Mouse (Mus musculus) megakaryocyte, embryonic 14.5 days (primary cell): ENCODE results near the gene Mgll. TPM values are rescaled to one million over a fixed set of nuclear protein-coding genes. Genes with fewer than 3 reads are reported as not detected.

Experiments
- H3K27me3 ChIP-seq: replicated peaks from 2 replicates; pipeline ENCODE3; 2012; ENCODE audit warnings: inconsistent platforms
- H3K36me3 ChIP-seq: replicated peaks from 2 replicates; pipeline ENCODE3; 2012; ENCODE audit warnings: low read length, inconsistent platforms, mixed read lengths
- H3K4me1 ChIP-seq: 2 replicates; pipeline ENCODE4 v1.6.1; 2012; ENCODE audit warnings: inconsistent platforms
- H3K4me3 ChIP-seq: replicated peaks from 2 replicates; pipeline ENCODE3; 2012; ENCODE audit warnings: moderate library complexity, mild to moderate bottlenecking, inconsistent platforms
- H3K9me3 ChIP-seq: 2 replicates; pipeline ENCODE4 v1.6.1; 2012; ENCODE audit warnings: inconsistent platforms
- FLI1 ChIP-seq: IDR thresholded peaks from 2 replicates; pipeline ENCODE4 v1.6.1; 2012; ENCODE audit warnings: low read length, inconsistent platforms, mixed read lengths
- GATA1 ChIP-seq: IDR thresholded peaks from 3 replicates; pipeline ENCODE4 v1.6.1; 2012; ENCODE audit warnings: mixed read lengths, low read length, inconsistent platforms, borderline replicate concordance
- polyA plus RNA-seq: library from polyadenylated mRNA; stranded (reverse); fragments of >175 nt; gene quantifications from 2 replicates; pipeline ENCODE4 v1.2.3, GENCODE M21; 2012; ENCODE audit warnings: low replicate concordance; ENCODE audit not compliant: insufficient read depth

Mgll gene
- polyA plus RNA-seq, result 3.9 and 6.7 TPM in 2 replicates

- Histone ChIP-seq H3K36me3 (no peaks in the 10 kb centered on the region), H3K4me3 (peak within 1 kb of the TSS; percentile 94), H3K4me1 (peaks cover 36% of the 10 kb centered on the region), H3K9me3 (no peaks in the 10 kb centered on the region), H3K27me3 (peaks cover 82% of the 10 kb centered on the region)
- TF ChIP-seq FLI1, result no peak
- no peak for TF ChIP-seq GATA1
Observed at GRCm38 (mm10) chr6:88724313-88725195, at the start of gene Mgll. TSS of gene Mgll (plus strand) at chr6:88724412.

DNA sequence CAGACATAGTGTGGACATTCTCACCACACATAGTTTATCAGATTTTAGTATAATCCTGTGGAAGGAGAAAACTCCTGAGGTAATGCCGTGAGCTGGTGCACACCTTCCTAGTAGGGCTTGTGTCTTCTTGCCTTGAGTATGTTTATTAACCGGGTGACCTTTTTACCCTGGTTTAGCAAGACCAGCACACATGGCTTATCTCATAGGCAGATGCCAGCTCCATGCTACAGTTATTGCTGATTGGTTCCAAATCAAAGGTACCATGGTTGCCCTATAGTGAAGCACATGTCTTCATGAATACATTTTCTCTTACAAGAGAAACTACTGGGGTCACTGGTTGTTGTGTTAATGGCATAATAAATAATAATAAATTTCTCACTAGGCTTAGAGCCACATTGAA is 48.4 kb upstream of the Mgll start:
- Histone ChIP-seq H3K27me3 (peaks cover 12% of the 10 kb centered on the region), H3K4me1 (no peaks in the 10 kb centered on the region), H3K9me3 (peaks cover 22% of the 10 kb centered on the region), H3K36me3 (no peaks in the 10 kb centered on the region), H3K4me3 (no peak overlapping the region)
- no peak for TF ChIP-seq FLI1
- TF ChIP-seq GATA1, result no peak

GRCm38 (mm10) chr6:88676753-88677736 is 47.2 kb upstream of the Mgll start:
- Histone ChIP-seq H3K4me3 (no peak overlapping the region), H3K4me1 (no peaks in the 10 kb centered on the region), H3K9me3 (peaks cover 22% of the 10 kb centered on the region), H3K36me3 (no peaks in the 10 kb centered on the region), H3K27me3 (peaks cover 13% of the 10 kb centered on the region)
- TF ChIP-seq FLI1 (no peak), GATA1 (no peak)

- Histone ChIP-seq H3K36me3 (no peaks in the 10 kb centered on the region), H3K4me3 (no peak overlapping the region), H3K4me1 (no peaks in the 10 kb centered on the region), H3K9me3 (peaks cover 22% of the 10 kb centered on the region), H3K27me3 (peaks cover 15% of the 10 kb centered on the region)
- no peak for TF ChIP-seq GATA1
- no peak for TF ChIP-seq FLI1
Observed at GRCm38 (mm10) chr6:88677738-88678137, 46.5 kb upstream of the Mgll start.

- TF ChIP-seq FLI1, result no peak
- TF ChIP-seq GATA1, result no peak
- Histone ChIP-seq H3K9me3 (peaks cover 22% of the 10 kb centered on the region), H3K4me3 (no peak overlapping the region), H3K4me1 (no peaks in the 10 kb centered on the region), H3K27me3 (peaks cover 19% of the 10 kb centered on the region), H3K36me3 (no peaks in the 10 kb centered on the region)
Observed at GRCm38 (mm10) chr6:88681026-88681425, 43.2 kb upstream of the Mgll start.

GRCm38 (mm10) chr6:88683380-88684053 is 40.7 kb upstream of the Mgll start:
- H3K27me3 ChIP-seq, result peaks cover 26% of the 10 kb centered on the region
- no peaks in the 10 kb centered on the region for H3K4me1 ChIP-seq
- H3K36me3 ChIP-seq, result no peaks in the 10 kb centered on the region
- H3K9me3 ChIP-seq, result peaks cover 14% of the 10 kb centered on the region
- TF ChIP-seq GATA1, result no peak
- no peak for TF ChIP-seq FLI1
- H3K4me3 ChIP-seq, result no peak overlapping the region

GRCm38 (mm10) chr6:88688171-88688570 is 36.0 kb upstream of the Mgll start:
- Histone ChIP-seq H3K27me3 (peaks cover 15% of the 10 kb centered on the region), H3K4me1 (no peaks in the 10 kb centered on the region), H3K36me3 (no peaks in the 10 kb centered on the region), H3K9me3 (no peaks in the 10 kb centered on the region), H3K4me3 (no peak overlapping the region)
- TF ChIP-seq FLI1 (no peak), GATA1 (no peak)

GRCm38 (mm10) chr6:88688712-88689111 is 35.5 kb upstream of the Mgll start:
- Histone ChIP-seq H3K27me3 (peaks cover 15% of the 10 kb centered on the region), H3K36me3 (no peaks in the 10 kb centered on the region), H3K9me3 (no peaks in the 10 kb centered on the region), H3K4me3 (no peak overlapping the region), H3K4me1 (no peaks in the 10 kb centered on the region)
- TF ChIP-seq FLI1, result no peak

DNA sequence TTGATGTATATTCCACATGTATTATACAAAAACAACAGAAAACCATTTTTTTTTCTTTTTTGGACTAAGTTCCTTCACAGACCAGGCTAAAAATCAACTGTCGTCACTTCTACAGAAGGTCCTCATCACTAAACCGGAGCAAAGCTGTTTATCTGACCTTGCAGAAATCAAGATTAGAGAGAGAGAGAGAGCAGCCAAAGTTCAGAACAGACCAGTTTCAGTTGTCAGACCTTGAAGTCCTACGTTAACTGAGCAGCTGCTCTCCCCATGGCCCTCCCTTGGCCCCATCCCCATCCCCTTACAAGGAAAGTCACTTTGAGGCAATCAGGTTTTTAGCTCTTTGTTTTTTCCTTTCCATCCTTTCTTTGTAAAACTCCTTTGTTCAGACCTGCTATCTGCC is 34.0 kb upstream of the Mgll start:
- Histone ChIP-seq H3K36me3 (no peaks in the 10 kb centered on the region), H3K27me3 (peaks cover 19% of the 10 kb centered on the region), H3K9me3 (no peaks in the 10 kb centered on the region), H3K4me1 (no peaks in the 10 kb centered on the region), H3K4me3 (no peak overlapping the region)
- TF ChIP-seq GATA1 (no peak), FLI1 (no peak)
